Mouse (Mus musculus): ENCODE results near the gene Fdxacb1. TPM values are rescaled to one million over a fixed set of nuclear protein-coding genes. Genes with fewer than 3 reads are reported as not detected.

Gene Fdxacb1
- polyA plus RNA-seq, 1 experiment from 2014 or later: 9.0 TPM

DNA sequence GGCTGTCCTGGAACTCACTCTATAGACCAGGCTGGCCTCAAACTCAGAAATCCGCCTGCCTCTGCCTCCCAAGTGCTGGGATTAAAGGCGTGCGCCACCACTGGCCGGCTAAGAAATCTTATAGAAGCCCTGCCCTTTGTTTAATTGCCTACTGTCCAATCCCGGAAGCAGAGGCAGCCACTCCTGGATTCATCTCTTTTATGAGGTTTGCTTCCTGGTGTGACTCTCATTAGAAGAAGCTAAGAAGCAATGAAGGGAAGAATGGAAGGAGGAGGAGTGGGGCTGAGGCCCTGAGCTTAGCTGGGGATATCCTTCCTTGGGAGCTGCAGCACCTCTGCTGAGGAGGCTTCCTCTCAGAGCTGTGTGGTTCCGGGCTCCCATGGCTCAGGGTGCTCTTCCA lies 53.6 kb downstream of the Fdxacb1 start:
- no peaks in the 10 kb centered on the region for H3K4me1 ChIP-seq (ENCODE audit: control insufficient read depth in 2 of 2, insufficient read depth in 2 of 2, low read length in 2 of 2)
- H3K27me3 ChIP-seq (ENCODE audit: control insufficient read depth, insufficient read depth, low read length): no peaks in the 10 kb centered on the region
- H3K9ac ChIP-seq (ENCODE audit: low read length): no peak overlapping the region
- ATAC-seq (ENCODE audit: insufficient number of reproducible peaks, insufficient read depth, low FRiP score, low read depth): no peak
- 95% methylated on average over 6 of the region's 6 CpGs for WGBS
- H3K36me3 ChIP-seq (ENCODE audit: control insufficient read depth, insufficient read depth, low read length): peaks cover 46% of the 10 kb centered on the region
- H3K4me2 ChIP-seq (ENCODE audit: low read length): no peak overlapping the region
- H3K4me3 ChIP-seq (ENCODE audit: control insufficient read depth in 1 of 2, insufficient read depth in 1 of 2, low read depth in 1 of 2, low read length in 2 of 2): no peak overlapping the region
- no peaks in the 10 kb centered on the region for H3K9me3 ChIP-seq (ENCODE audit: control insufficient read depth, low read length)
- no peak overlapping the region for H3K27ac ChIP-seq (replicated peaks in 1 of 2; ENCODE audit: control insufficient read depth in 1 of 2, insufficient read depth in 1 of 2, low read depth in 2 of 2, low read length in 2 of 2)

DNA sequence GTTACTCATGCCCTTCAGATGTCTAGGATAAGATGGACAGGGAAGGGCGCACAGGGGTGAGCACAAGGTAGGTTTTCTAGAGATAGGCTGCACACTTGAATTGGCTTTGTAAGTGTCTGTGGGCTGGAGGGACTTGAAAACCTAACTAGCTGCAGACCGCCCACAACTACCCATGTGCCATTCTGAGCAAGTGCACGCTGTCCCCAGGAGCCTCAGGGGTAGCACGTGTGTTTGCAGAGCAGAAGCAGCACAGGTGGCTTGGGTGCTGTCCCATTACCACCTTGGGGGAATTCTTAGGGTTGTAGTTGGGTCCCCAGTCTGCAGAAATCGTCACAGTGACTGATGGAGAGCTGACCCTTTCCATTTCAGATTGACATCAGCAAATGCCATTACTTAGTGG lies 54.2 kb downstream of the Fdxacb1 start:
- Histone ChIP-seq H3K9me3 (ENCODE audit: control insufficient read depth, low read length) (no peaks in the 10 kb centered on the region), H3K36me3 (ENCODE audit: control insufficient read depth, insufficient read depth, low read length) (peaks cover 40% of the 10 kb centered on the region), H3K27me3 (ENCODE audit: control insufficient read depth, insufficient read depth, low read length) (no peaks in the 10 kb centered on the region), H3K9ac (ENCODE audit: low read length) (no peak overlapping the region), H3K4me2 (ENCODE audit: low read length) (no peak overlapping the region), H3K27ac (replicated peaks in 1 of 2; ENCODE audit: control insufficient read depth in 1 of 2, insufficient read depth in 1 of 2, low read depth in 2 of 2, low read length in 2 of 2) (no peak overlapping the region), H3K4me1 (ENCODE audit: control insufficient read depth in 2 of 2, insufficient read depth in 2 of 2, low read length in 2 of 2) (no peaks in the 10 kb centered on the region), H3K4me3 (ENCODE audit: control insufficient read depth in 1 of 2, insufficient read depth in 1 of 2, low read depth in 1 of 2, low read length in 2 of 2) (no peak overlapping the region)
- WGBS: 95% methylated on average over 5 of the region's 5 CpGs
- ATAC-seq (ENCODE audit: insufficient number of reproducible peaks, insufficient read depth, low FRiP score, low read depth): no peak

Other genes starting within 250 kb of the Fdxacb1 start
- gene Pts, start 239.5 kb upstream of the Fdxacb1 start, polyA plus RNA-seq (2014; fragmentation: Nextera tagmentation; extraction: Ambion mirVana): 88.7 and 98.4 TPM in 2 replicates
- gene Il18, start 213.4 kb upstream of the Fdxacb1 start, polyA plus RNA-seq (2014; fragmentation: Nextera tagmentation; extraction: Ambion mirVana): 4.5 and 5.5 TPM in 2 replicates
- 0.12 TPM in 1 of 2 replicates, not detected in the other for gene Bco2, start 213.1 kb upstream of the Fdxacb1 start, polyA plus RNA-seq (2014; fragmentation: Nextera tagmentation; extraction: Ambion mirVana)
- 0.31 TPM in 1 of 2 replicates, not detected in the other for gene Tex12, start 206.9 kb upstream of the Fdxacb1 start, polyA plus RNA-seq (2014; fragmentation: Nextera tagmentation; extraction: Ambion mirVana)
- 751 and 787 TPM in 2 replicates for gene Sdhd, start 164.4 kb upstream of the Fdxacb1 start, polyA plus RNA-seq (2014; fragmentation: Nextera tagmentation; extraction: Ambion mirVana)
- gene Timm8b, start 164.3 kb upstream of the Fdxacb1 start, polyA plus RNA-seq (2014; fragmentation: Nextera tagmentation; extraction: Ambion mirVana): 338 and 373 TPM in 2 replicates
- gene Pih1d2, start 150.9 kb upstream of the Fdxacb1 start, polyA plus RNA-seq (2014; fragmentation: Nextera tagmentation; extraction: Ambion mirVana): 1.9 TPM in 2 replicates
- gene Nkapd1, start 150.8 kb upstream of the Fdxacb1 start, polyA plus RNA-seq (2014; fragmentation: Nextera tagmentation; extraction: Ambion mirVana): 15.4 and 18.3 TPM in 2 replicates
- 161 TPM in 2 replicates for gene Dlat, start 108.5 kb upstream of the Fdxacb1 start, polyA plus RNA-seq (2014; fragmentation: Nextera tagmentation; extraction: Ambion mirVana)
- 11.9 and 12.5 TPM in 2 replicates for gene Dixdc1, start 28.7 kb upstream of the Fdxacb1 start, polyA plus RNA-seq (2014; fragmentation: Nextera tagmentation; extraction: Ambion mirVana)
- gene 2310030G06Rik, start 21.7 kb upstream of the Fdxacb1 start, polyA plus RNA-seq (2014; fragmentation: Nextera tagmentation; extraction: Ambion mirVana): 10.3 and 11.4 TPM in 2 replicates
- gene Cryab, start 16.9 kb upstream of the Fdxacb1 start, polyA plus RNA-seq (2014; fragmentation: Nextera tagmentation; extraction: Ambion mirVana): 1,286 and 1,345 TPM in 2 replicates
- gene Hspb2, start 15.9 kb upstream of the Fdxacb1 start, polyA plus RNA-seq (2014; fragmentation: Nextera tagmentation; extraction: Ambion mirVana): 312 and 322 TPM in 2 replicates
- gene Alg9, start 6.8 kb downstream of the Fdxacb1 start, polyA plus RNA-seq (2014; fragmentation: Nextera tagmentation; extraction: Ambion mirVana): 28.5 and 31.5 TPM in 2 replicates
- gene 1110032A03Rik, start 7.3 kb downstream of the Fdxacb1 start, polyA plus RNA-seq (2014; fragmentation: Nextera tagmentation; extraction: Ambion mirVana): 27.5 and 33.4 TPM in 2 replicates
- 38.8 and 39.4 TPM in 2 replicates for gene Ppp2r1b, start 77.1 kb downstream of the Fdxacb1 start, polyA plus RNA-seq (2014; fragmentation: Nextera tagmentation; extraction: Ambion mirVana)
- gene Sik2, start 240.8 kb downstream of the Fdxacb1 start, polyA plus RNA-seq (2014; fragmentation: Nextera tagmentation; extraction: Ambion mirVana): 13.4 and 15.6 TPM in 2 replicates